Mouse (Mus musculus): Measurements from ENCODE around the gene Qars. TPM values are rescaled to one million over a fixed set of nuclear protein-coding genes. Genes with fewer than 3 reads are reported as not detected.
A peak's percentile ranks its signal among the peaks of the same experiment; 100 is the strongest.

Qars gene
- 150 and 153 TPM in 2 replicates for total RNA-seq (2017)

GRCm38 (mm10) chr9:108507619-108508434 is at the start of gene Qars:
TSS of gene Qars (plus strand) at chr9:108507706.
- ATAC-seq (replicated peaks in 1 of 2; ENCODE audit: insufficient read depth in 1 of 2, low FRiP score in 2 of 2, low TSS enrichment in 1 of 2, low read depth in 1 of 2, poor library complexity in 2 of 2, severe bottlenecking in 2 of 2): peak; percentile 99

- ATAC-seq (replicated peaks in 1 of 2; ENCODE audit: insufficient read depth in 1 of 2, low FRiP score in 2 of 2, low TSS enrichment in 1 of 2, low read depth in 1 of 2, poor library complexity in 2 of 2, severe bottlenecking in 2 of 2): 0 out of 4 replicates have a peak, but pooled peaks have one; percentile 13 to 28
These were observed 47.6 kb upstream of the Qars start for GRCm38 (mm10) chr9:108459939-108460318.

GRCm38 (mm10) chr9:108460319-108461178 is 47.0 kb upstream of the Qars start, which contains the start of gene Ccdc71:
TSS of gene Ccdc71 (plus strand) at chr9:108460527.
- peak; percentile 75 to 90 for ATAC-seq (replicated peaks in 1 of 2; ENCODE audit: insufficient read depth in 1 of 2, low FRiP score in 2 of 2, low TSS enrichment in 1 of 2, low read depth in 1 of 2, poor library complexity in 2 of 2, severe bottlenecking in 2 of 2)

GRCm38 (mm10) chr9:108461181-108461631 is 46.3 kb upstream of the Qars start, which contains the start of gene Klhdc8b:
TSS of gene Klhdc8b (minus strand) at chr9:108461581.
- ATAC-seq (replicated peaks in 1 of 2; ENCODE audit: insufficient read depth in 1 of 2, low FRiP score in 2 of 2, low TSS enrichment in 1 of 2, low read depth in 1 of 2, poor library complexity in 2 of 2, severe bottlenecking in 2 of 2): no peak

- no peak for ATAC-seq (replicated peaks in 1 of 2; ENCODE audit: insufficient read depth in 1 of 2, low FRiP score in 2 of 2, low TSS enrichment in 1 of 2, low read depth in 1 of 2, poor library complexity in 2 of 2, severe bottlenecking in 2 of 2)
These were observed 45.8 kb upstream of the Qars start for GRCm38 (mm10) chr9:108461675-108462074.

- no peak for ATAC-seq (replicated peaks in 1 of 2; ENCODE audit: insufficient read depth in 1 of 2, low FRiP score in 2 of 2, low TSS enrichment in 1 of 2, low read depth in 1 of 2, poor library complexity in 2 of 2, severe bottlenecking in 2 of 2)
These were observed 45.3 kb upstream of the Qars start for GRCm38 (mm10) chr9:108462192-108462591.

GRCm38 (mm10) chr9:108463713-108464112 is 43.8 kb upstream of the Qars start:
- no peak for ATAC-seq (replicated peaks in 1 of 2; ENCODE audit: insufficient read depth in 1 of 2, low FRiP score in 2 of 2, low TSS enrichment in 1 of 2, low read depth in 1 of 2, poor library complexity in 2 of 2, severe bottlenecking in 2 of 2)

- ATAC-seq (replicated peaks in 1 of 2; ENCODE audit: insufficient read depth in 1 of 2, low FRiP score in 2 of 2, low TSS enrichment in 1 of 2, low read depth in 1 of 2, poor library complexity in 2 of 2, severe bottlenecking in 2 of 2): no peak
These were observed 41.3 kb upstream of the Qars start for GRCm38 (mm10) chr9:108466219-108466618.

- ATAC-seq (replicated peaks in 1 of 2; ENCODE audit: insufficient read depth in 1 of 2, low FRiP score in 2 of 2, low TSS enrichment in 1 of 2, low read depth in 1 of 2, poor library complexity in 2 of 2, severe bottlenecking in 2 of 2): no peak
These were observed 38.1 kb upstream of the Qars start for GRCm38 (mm10) chr9:108469430-108469829.

GRCm38 (mm10) chr9:108469845-108470244 is 37.7 kb upstream of the Qars start:
- no peak for ATAC-seq (replicated peaks in 1 of 2; ENCODE audit: insufficient read depth in 1 of 2, low FRiP score in 2 of 2, low TSS enrichment in 1 of 2, low read depth in 1 of 2, poor library complexity in 2 of 2, severe bottlenecking in 2 of 2)

- no peak for ATAC-seq (replicated peaks in 1 of 2; ENCODE audit: insufficient read depth in 1 of 2, low FRiP score in 2 of 2, low TSS enrichment in 1 of 2, low read depth in 1 of 2, poor library complexity in 2 of 2, severe bottlenecking in 2 of 2)
These were observed 33.0 kb upstream of the Qars start for GRCm38 (mm10) chr9:108474528-108474927.

GRCm38 (mm10) chr9:108478638-108479156 is 28.8 kb upstream of the Qars start:
- ATAC-seq (replicated peaks in 1 of 2; ENCODE audit: insufficient read depth in 1 of 2, low FRiP score in 2 of 2, low TSS enrichment in 1 of 2, low read depth in 1 of 2, poor library complexity in 2 of 2, severe bottlenecking in 2 of 2): peak; percentile 14 to 25; a peak in 1 of 4 replicates

GRCm38 (mm10) chr9:108479241-108479640 is 28.3 kb upstream of the Qars start:
- ATAC-seq (replicated peaks in 1 of 2; ENCODE audit: insufficient read depth in 1 of 2, low FRiP score in 2 of 2, low TSS enrichment in 1 of 2, low read depth in 1 of 2, poor library complexity in 2 of 2, severe bottlenecking in 2 of 2): no peak; a peak in 1 of 4 replicates

- 0 out of 4 replicates have a peak, but pooled peaks have one; percentile 11 to 12 for ATAC-seq (replicated peaks in 1 of 2; ENCODE audit: insufficient read depth in 1 of 2, low FRiP score in 2 of 2, low TSS enrichment in 1 of 2, low read depth in 1 of 2, poor library complexity in 2 of 2, severe bottlenecking in 2 of 2)
These were observed 27.7 kb upstream of the Qars start, which contains the start of gene Lamb2 for GRCm38 (mm10) chr9:108479721-108480351. TSS of gene Lamb2 (plus strand) at chr9:108479736.

GRCm38 (mm10) chr9:108480813-108481519 is 26.5 kb upstream of the Qars start:
- no peak for ATAC-seq (replicated peaks in 1 of 2; ENCODE audit: insufficient read depth in 1 of 2, low FRiP score in 2 of 2, low TSS enrichment in 1 of 2, low read depth in 1 of 2, poor library complexity in 2 of 2, severe bottlenecking in 2 of 2)

GRCm38 (mm10) chr9:108481520-108482210 is 25.8 kb upstream of the Qars start:
- no peak for ATAC-seq (replicated peaks in 1 of 2; ENCODE audit: insufficient read depth in 1 of 2, low FRiP score in 2 of 2, low TSS enrichment in 1 of 2, low read depth in 1 of 2, poor library complexity in 2 of 2, severe bottlenecking in 2 of 2)

Measured in hematopoietic stem cell, adult 5-6 weeks (primary cell).